Mouse (Mus musculus) layer of hippocampus, postnatal 25 days (tissue): ENCODE measurements at regions not wholly inside any gene's neighbourhood (a gene's known extent, or its start where the extent isn't known, plus 50 kb on each side); places are given as distances from the start of the nearest gene placed in this dataset.

ENCODE experiments used
- DNase-seq, 2 experiments: peaks; one replicate each; pipeline ENCODE4 v3.0.0; 2022; ENCODE audit warnings: mixed read lengths in 2 of 2, low spot score in 1 of 2; ENCODE audit errors: extremely low spot score in 1 of 2

- DNase-seq = no peak
Observed at GRCm38 (mm10) chr12:58590547-58591479, 321.7 kb upstream of the Clec14a start.

GRCm38 (mm10) chr12:58581811-58582572 is 312.9 kb upstream of the Clec14a start:
- DNase-seq = no peak

- no peak for DNase-seq
Observed at GRCm38 (mm10) chr12:58569056-58569455, 300.0 kb upstream of the Clec14a start.

GRCm38 (mm10) chr12:58560840-58561239 is 291.8 kb upstream of the Clec14a start:
- no peak for DNase-seq

- no peak for DNase-seq
Observed at GRCm38 (mm10) chr12:58559833-58560232, 290.7 kb upstream of the Clec14a start.

- DNase-seq = no peak
Observed at GRCm38 (mm10) chr12:58557261-58557660, 288.2 kb upstream of the Clec14a start.

- DNase-seq = no peak
Observed at GRCm38 (mm10) chr12:58556741-58557140, 287.7 kb upstream of the Clec14a start.

GRCm38 (mm10) chr12:58556060-58556459 is 287.0 kb upstream of the Clec14a start:
- DNase-seq = no peak

- no peak for DNase-seq
Observed at GRCm38 (mm10) chr12:58550859-58551761, 282.0 kb upstream of the Clec14a start.

GRCm38 (mm10) chr12:58545832-58546538 is 276.9 kb upstream of the Clec14a start:
- no peak for DNase-seq

GRCm38 (mm10) chr12:58544862-58545261 is 275.8 kb upstream of the Clec14a start:
- no peak for DNase-seq

GRCm38 (mm10) chr12:58538305-58538719 is 269.2 kb upstream of the Clec14a start:
- no peak for DNase-seq

- no peak for DNase-seq
Observed at GRCm38 (mm10) chr12:58537833-58538232, 268.7 kb upstream of the Clec14a start.

- no peak for DNase-seq
Observed at GRCm38 (mm10) chr12:58536381-58536992, 267.4 kb upstream of the Clec14a start.

- no peak for DNase-seq
Observed at GRCm38 (mm10) chr12:58530306-58530705, 261.2 kb upstream of the Clec14a start.

- DNase-seq = no peak
Observed at GRCm38 (mm10) chr12:58516800-58517199, 247.7 kb upstream of the Clec14a start.

GRCm38 (mm10) chr12:58513951-58514350 is 244.9 kb upstream of the Clec14a start:
- DNase-seq = no peak

- peak in 1 of 2 experiments; percentile 12 for DNase-seq
Observed at GRCm38 (mm10) chr12:58512645-58513044, 243.6 kb upstream of the Clec14a start.

GRCm38 (mm10) chr12:58504283-58504682 is 235.2 kb upstream of the Clec14a start:
- no peak for DNase-seq
